12 mouse cellular contexts compared by ENCODE assay signal in the genomic region with DNA sequence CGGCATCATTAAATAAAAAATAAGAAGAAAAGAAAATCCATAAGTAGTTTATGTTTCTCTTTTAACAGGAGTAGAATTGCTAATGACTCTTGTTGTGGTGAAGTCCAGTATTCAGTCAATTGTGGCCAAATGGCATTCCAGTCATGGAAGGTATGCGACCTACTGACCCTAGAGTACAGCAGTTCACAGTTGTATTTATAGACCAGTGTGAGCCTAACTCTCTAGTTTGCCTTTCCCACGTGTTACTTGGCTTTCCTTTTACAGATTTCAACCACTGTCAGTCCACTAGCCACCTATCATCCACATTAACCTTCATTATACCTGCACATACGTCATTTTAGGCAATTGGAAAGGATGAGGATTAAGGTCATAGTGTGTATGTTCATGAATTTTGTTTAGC.
DNase-seq lines count a peak whose midpoint lies in the region; ATAC-seq lines count a peak whose summit lies in the region.
"Had no signal": no experiment of that assay in that cellular context is flagged by ENCODE, and none has a peak within 500 bp of the region (broad histone marks: within the 10 kb centered on the region; RNA-seq: fewer than 3 reads in every experiment).

No protein-coding gene starts in this region.

- WGBS in hindbrain, embryonic 10.5 days = 38% methylated on average over 4 of the region's 4 CpGs
- 48% methylated on average over 4 of the region's 4 CpGs for WGBS in hindbrain, embryonic 13.5 days
- 28% methylated on average over 4 of the region's 4 CpGs for WGBS in heart, embryonic 16.5 days

- no peak overlapping the region for H3K4me3 ChIP-seq in hindbrain, embryonic 10.5 days
- H3K4me3 ChIP-seq in hindbrain, embryonic 13.5 days = no peak overlapping the region
- no peak overlapping the region for H3K4me3 ChIP-seq in heart, embryonic 16.5 days (ENCODE audit: low read length)
- H3K4me3 ChIP-seq: lung, embryonic 15.5 days had no signal

- H3K9me3 ChIP-seq in hindbrain, embryonic 10.5 days = no peaks in the 10 kb centered on the region
- no peaks in the 10 kb centered on the region for H3K9me3 ChIP-seq in hindbrain, embryonic 13.5 days
- H3K9me3 ChIP-seq in heart, embryonic 16.5 days (replicated peaks; ENCODE audit: control insufficient read depth, low read length) = no peaks in the 10 kb centered on the region
- H3K9me3 ChIP-seq: lung, embryonic 15.5 days had no signal

- peak; percentile 36 for DNase-seq in hindbrain, embryonic 10.5 days (ENCODE audit: low spot score)
- peak; percentile 87 for DNase-seq in embryo, embryonic 10 days (ENCODE audit: low spot score)
- DNase-seq in kidney, postnatal 36 days = peak; percentile 52 to 80
- no peak for DNase-seq in gastrocnemius, postnatal 10 days
- no peak for DNase-seq in right cerebral cortex, postnatal 36 days (ENCODE audit: low spot score in 2 of 2)
- no peak for DNase-seq in thymus, adult 18-20 months
- DNase-seq: adrenal gland, postnatal 14 days; cerebellum, adult 2 months; thymus, postnatal 25 days had no signal

- H3K27me3 ChIP-seq in hindbrain, embryonic 10.5 days (ENCODE audit: insufficient read depth, poor library complexity, severe bottlenecking) = no peaks in the 10 kb centered on the region
- H3K27me3 ChIP-seq in hindbrain, embryonic 13.5 days = no peaks in the 10 kb centered on the region
- no peaks in the 10 kb centered on the region for H3K27me3 ChIP-seq in heart, embryonic 16.5 days (ENCODE audit: control insufficient read depth, insufficient read depth, low read length)
- H3K27me3 ChIP-seq: lung, embryonic 15.5 days had no signal

- no peak overlapping the region for H3K9ac ChIP-seq in hindbrain, embryonic 13.5 days
- H3K9ac ChIP-seq in heart, embryonic 16.5 days (ENCODE audit: low read length) = no peak overlapping the region
- H3K9ac ChIP-seq: lung, embryonic 15.5 days had no signal

- no peaks in the 10 kb centered on the region for H3K36me3 ChIP-seq in hindbrain, embryonic 10.5 days
- H3K36me3 ChIP-seq in hindbrain, embryonic 13.5 days = no peaks in the 10 kb centered on the region
- H3K36me3 ChIP-seq in heart, embryonic 16.5 days (ENCODE audit: control insufficient read depth, insufficient read depth) = no peaks in the 10 kb centered on the region
- H3K36me3 ChIP-seq: lung, embryonic 15.5 days had no signal

- H3K4me2 ChIP-seq in hindbrain, embryonic 13.5 days = no peak overlapping the region
- no peak overlapping the region for H3K4me2 ChIP-seq in heart, embryonic 16.5 days (ENCODE audit: low read depth, low read length)
- H3K4me2 ChIP-seq: lung, embryonic 15.5 days had no signal

- no peak for ATAC-seq in hindbrain, embryonic 13.5 days (ENCODE audit: low FRiP score)
- peak; percentile 65 for ATAC-seq in heart, embryonic 16.5 days (replicated peaks; ENCODE audit: extremely low read depth, insufficient read depth, low FRiP score)

- H3K4me1 ChIP-seq in hindbrain, embryonic 10.5 days (replicated peaks) = peaks cover 11% of the 10 kb centered on the region; the same call in 1 of the 2 replicates
- H3K4me1 ChIP-seq in hindbrain, embryonic 13.5 days (replicated peaks) = no peaks in the 10 kb centered on the region
- H3K4me1 ChIP-seq in heart, embryonic 16.5 days (ENCODE audit: control insufficient read depth, insufficient read depth, low read length) = peaks cover 5% of the 10 kb centered on the region
- H3K4me1 ChIP-seq: lung, embryonic 15.5 days had no signal

- no peak overlapping the region for H3K27ac ChIP-seq in hindbrain, embryonic 10.5 days
- H3K27ac ChIP-seq in hindbrain, embryonic 13.5 days = no peak overlapping the region
- no peak overlapping the region for H3K27ac ChIP-seq in heart, embryonic 16.5 days (ENCODE audit: low read length)
- H3K27ac ChIP-seq: lung, embryonic 15.5 days had no signal

Comparison
In these comparisons a context has a peak if more than half of its experiments do, and no peak if none do; other contexts are left out.
1. DNase-seq: peak in hindbrain, embryonic 10.5 days (single experiment), embryo, embryonic 10 days (single experiment) and kidney, postnatal 36 days (2 of 2); none in gastrocnemius, postnatal 10 days (single experiment), right cerebral cortex, postnatal 36 days (0 of 2) and thymus, adult 18-20 months (0 of 2).